Mouse (Mus musculus) midbrain, embryonic 16.5 days (tissue): ENCODE data around the gene Aloxe3. TPM values are rescaled to one million over a fixed set of nuclear protein-coding genes. Genes with fewer than 3 reads are reported as not detected.
A peak's percentile ranks its signal among the peaks of the same experiment; 100 is the strongest.

Source experiments
- ATAC-seq: fragments of 200-750 bp; cut with Nextera tagmentation; 2 replicates; pipeline ENCODE4 v1.8.0; 2017; ENCODE audit warnings: moderate TSS enrichment
- H3K27ac ChIP-seq: fragments of 300-500 bp; sonication (generic); 2 replicates; pipeline ENCODE4 v1.5.1; 2014; ENCODE audit warnings: mild to moderate bottlenecking, low read length, mixed read lengths
- H3K27me3 ChIP-seq: fragments of 300-500 bp; sonication (generic); 2 replicates; pipeline ENCODE4 v1.6.1; 2014; ENCODE audit warnings: low read depth, low read length, mixed read lengths; ENCODE audit not compliant: control insufficient read depth, insufficient read depth
- H3K36me3 ChIP-seq: fragments of 300-500 bp; sonication (generic); 2 replicates; pipeline ENCODE4 v1.6.1; 2014; ENCODE audit warnings: mild to moderate bottlenecking, low read length, moderate library complexity, mixed read lengths; ENCODE audit not compliant: control insufficient read depth, insufficient read depth
- H3K4me1 ChIP-seq: fragments of 300-500 bp; sonication (generic); 2 replicates; pipeline ENCODE4 v1.6.1; 2014; ENCODE audit warnings: mild to moderate bottlenecking, low read length, mixed read lengths; ENCODE audit not compliant: control insufficient read depth, insufficient read depth
- H3K4me2 ChIP-seq: fragments of 300-500 bp; sonication (generic); 2 replicates; pipeline ENCODE4 v1.6.1; 2014; ENCODE audit warnings: mild to moderate bottlenecking, low read length, mixed read lengths
- H3K4me3 ChIP-seq: fragments of 300-500 bp; sonication (generic); 2 replicates; pipeline ENCODE4 v1.5.1; 2014; ENCODE audit warnings: low read depth, mild to moderate bottlenecking, low read length, moderate library complexity, mixed read lengths
- H3K9ac ChIP-seq: fragments of 300-500 bp; sonication (generic); 2 replicates; pipeline ENCODE4 v1.6.1; 2014; ENCODE audit warnings: low read depth, low read length, mixed read lengths
- H3K9me3 ChIP-seq: fragments of 300-500 bp; sonication (generic); replicated peaks from 2 replicates; pipeline ENCODE4 v1.6.1; 2014; ENCODE audit warnings: mild to moderate bottlenecking, low read length, mixed read lengths; ENCODE audit not compliant: control insufficient read depth, poor library complexity, severe bottlenecking
- WGBS: fragments of 180-500 bp; shearing (Covaris S2); extraction: QIAGEN DNeasy Blood & Tissue Kit; methylation state at CpG from one replicate; pipeline ENCODE4 v1.1.7; 2014; 5-methylcytosine and 5-hydroxymethylcytosine counted together
- polyA plus RNA-seq: library from polyadenylated mRNA; unstranded; fragments of >200 nt; fragmentation: Nextera tagmentation; extraction: Ambion mirVana; gene quantifications from 2 replicates; pipeline ENCODE4 v1.2.1, GENCODE M21; 2015

Aloxe3 gene
- 9.0 and 11.5 TPM in 2 replicates for polyA plus RNA-seq

GRCm38 (mm10) chr11:69125852-69125918, at the start of gene Aloxe3:
Gene Aloxe3, plus strand, starts transcription at chr11:69125896.
- Histone ChIP-seq H3K9me3 (no peaks in the 10 kb centered on the region), H3K9ac (peak within 1 kb of the TSS; percentile 64), H3K4me3 (peak within 1 kb of the TSS; percentile 64), H3K4me1 (peaks cover 13% of the 10 kb centered on the region), H3K27ac (peak within 1 kb of the TSS; percentile 83), H3K4me2 (peak within 1 kb of the TSS; percentile 79), H3K27me3 (no peaks in the 10 kb centered on the region; the same call in 1 of the 2 replicates), H3K36me3 (no peaks in the 10 kb centered on the region)
- 1% methylated on average over 3 of the region's 3 CpGs for WGBS
- no peak for ATAC-seq

GRCm38 (mm10) chr11:69076572-69076971, 49.1 kb upstream of the Aloxe3 start:
- Histone ChIP-seq H3K4me3 (no peak overlapping the region), H3K9ac (no peak overlapping the region), H3K4me1 (peaks cover 13% of the 10 kb centered on the region), H3K27ac (no peak overlapping the region), H3K36me3 (no peaks in the 10 kb centered on the region), H3K4me2 (no peak overlapping the region), H3K27me3 (no peaks in the 10 kb centered on the region), H3K9me3 (no peaks in the 10 kb centered on the region)
- 71% methylated on average over 5 of the region's 5 CpGs for WGBS
- ATAC-seq = no peak

GRCm38 (mm10) chr11:69077316-69077715, 48.4 kb upstream of the Aloxe3 start:
- Histone ChIP-seq H3K9ac (no peak overlapping the region), H3K9me3 (no peaks in the 10 kb centered on the region), H3K4me3 (no peak overlapping the region), H3K4me1 (peaks cover 6% of the 10 kb centered on the region), H3K4me2 (no peak overlapping the region), H3K27me3 (no peaks in the 10 kb centered on the region), H3K36me3 (no peaks in the 10 kb centered on the region), H3K27ac (no peak overlapping the region)
- WGBS = 90% methylated on average over 9 of the region's 9 CpGs
- ATAC-seq = no peak

GRCm38 (mm10) chr11:69078041-69078440, 47.7 kb upstream of the Aloxe3 start:
- Histone ChIP-seq H3K27me3 (no peaks in the 10 kb centered on the region), H3K27ac (no peak overlapping the region), H3K9ac (no peak overlapping the region), H3K4me1 (peaks cover 3% of the 10 kb centered on the region; the same call in 1 of the 2 replicates), H3K4me3 (no peak overlapping the region), H3K9me3 (no peaks in the 10 kb centered on the region), H3K36me3 (no peaks in the 10 kb centered on the region), H3K4me2 (no peak overlapping the region)
- 87% methylated on average over 6 of the region's 6 CpGs for WGBS
- ATAC-seq = no peak

- Histone ChIP-seq H3K9me3 (no peaks in the 10 kb centered on the region), H3K4me3 (no peak overlapping the region), H3K4me1 (peaks cover 2% of the 10 kb centered on the region; the same call in 1 of the 2 replicates), H3K4me2 (no peak overlapping the region), H3K36me3 (no peaks in the 10 kb centered on the region), H3K27me3 (no peaks in the 10 kb centered on the region), H3K27ac (no peak overlapping the region), H3K9ac (no peak overlapping the region)
- ATAC-seq = no peak
- 73% methylated on average over 5 of the region's 5 CpGs for WGBS
These were observed 46.8 kb upstream of the Aloxe3 start for GRCm38 (mm10) chr11:69078805-69079438.

- 86% methylated on average over 15 of the region's 15 CpGs for WGBS
- H3K9ac ChIP-seq = no peak overlapping the region
- H3K27me3 ChIP-seq = no peaks in the 10 kb centered on the region
- H3K27ac ChIP-seq = no peak overlapping the region
- no peak overlapping the region for H3K4me2 ChIP-seq
- no peaks in the 10 kb centered on the region for H3K9me3 ChIP-seq
- no peak overlapping the region for H3K4me3 ChIP-seq
- H3K4me1 ChIP-seq = no peaks in the 10 kb centered on the region
- H3K36me3 ChIP-seq = no peaks in the 10 kb centered on the region
- no peak for ATAC-seq
These were observed 45.4 kb upstream of the Aloxe3 start for GRCm38 (mm10) chr11:69080102-69080854.

GRCm38 (mm10) chr11:69080855-69081222, 44.9 kb upstream of the Aloxe3 start:
- H3K27me3 ChIP-seq = no peaks in the 10 kb centered on the region
- no peaks in the 10 kb centered on the region for H3K4me1 ChIP-seq
- no peak overlapping the region for H3K4me2 ChIP-seq
- H3K27ac ChIP-seq = no peak overlapping the region
- no peaks in the 10 kb centered on the region for H3K36me3 ChIP-seq
- WGBS = 89% methylated on average over 8 of the region's 8 CpGs
- H3K9ac ChIP-seq = no peak overlapping the region
- H3K9me3 ChIP-seq = no peaks in the 10 kb centered on the region
- no peak for ATAC-seq
- no peak overlapping the region for H3K4me3 ChIP-seq

- H3K4me2 ChIP-seq = no peak overlapping the region
- ATAC-seq = no peak
- H3K36me3 ChIP-seq = no peaks in the 10 kb centered on the region
- no peaks in the 10 kb centered on the region for H3K9me3 ChIP-seq
- no peak overlapping the region for H3K4me3 ChIP-seq
- H3K4me1 ChIP-seq = no peaks in the 10 kb centered on the region
- no peaks in the 10 kb centered on the region for H3K27me3 ChIP-seq
- 86% methylated on average over 7 of the region's 7 CpGs for WGBS
- H3K27ac ChIP-seq = no peak overlapping the region
- no peak overlapping the region for H3K9ac ChIP-seq
These were observed 44.1 kb upstream of the Aloxe3 start for GRCm38 (mm10) chr11:69081613-69082012.

- no peak overlapping the region for H3K27ac ChIP-seq
- no peaks in the 10 kb centered on the region for H3K9me3 ChIP-seq
- H3K4me2 ChIP-seq = no peak overlapping the region
- no peak for ATAC-seq
- H3K27me3 ChIP-seq = no peaks in the 10 kb centered on the region
- WGBS = 59% methylated on average over 6 of the region's 6 CpGs
- H3K36me3 ChIP-seq = 0 out of 2 replicates have a peak, but pooled peaks cover 2% of the 10 kb centered on the region
- H3K4me1 ChIP-seq = peaks cover 20% of the 10 kb centered on the region
- no peak overlapping the region for H3K4me3 ChIP-seq
- H3K9ac ChIP-seq = no peak overlapping the region
These were observed 40.1 kb upstream of the Aloxe3 start for GRCm38 (mm10) chr11:69085608-69086007.
